Mouse (Mus musculus) cerebellum, adult 2 months (tissue): Measurements from ENCODE around the gene Msh4.

Experiments
- CTCF ChIP-seq: fragments of 200-500 bp; IDR thresholded peaks from 2 replicates; pipeline ENCODE4 v1.5.1; 2011; ENCODE audit warnings: low read depth, mild to moderate bottlenecking, control low read depth, low read length, moderate library complexity, borderline replicate concordance; ENCODE audit not compliant: insufficient read depth
- POLR2A ChIP-seq: fragments of 200-500 bp; IDR thresholded peaks from 2 replicates; pipeline ENCODE4 v1.6.1; 2011; ENCODE audit warnings: low read length, control low read depth, borderline replicate concordance; ENCODE audit not compliant: insufficient read depth

DNA sequence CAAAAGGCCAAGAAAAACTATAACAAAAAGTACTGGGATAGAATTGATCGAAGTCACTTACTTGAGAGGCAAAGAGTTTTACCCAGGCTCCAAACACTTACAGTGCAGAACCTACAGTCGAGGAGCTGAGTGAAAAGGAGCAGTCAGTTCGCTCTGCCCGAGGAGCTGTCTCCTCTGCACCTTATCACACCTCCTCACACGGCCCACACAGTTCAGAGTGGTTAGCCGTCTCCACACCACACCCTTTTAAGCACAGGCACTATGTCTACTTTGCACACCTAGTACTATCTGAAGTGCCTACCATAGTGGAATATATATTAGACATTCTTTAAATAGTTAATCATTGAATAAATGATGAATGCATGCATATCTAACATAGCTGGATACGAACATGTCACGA, 53.7 kb downstream of the Msh4 start:
- TF ChIP-seq POLR2A (no peak), CTCF (no peak)
